Mouse (Mus musculus) limb, embryonic 12.5 days (tissue): ENCODE results near the gene Rpl15. TPM values are rescaled to one million over a fixed set of nuclear protein-coding genes. Genes with fewer than 3 reads are reported as not detected.
"Not testable (repeated sequence)": the region's sequence is repeated elsewhere in the genome, so short reads cannot be mapped to it uniquely, and the experiment has no call there.

Experiments
- ATAC-seq: fragments of 200-750 bp; cut with Nextera tagmentation; 2 replicates; pipeline ENCODE4 v1.8.0; 2017; ENCODE audit warnings: low read depth, moderate TSS enrichment; ENCODE audit not compliant: insufficient number of reproducible peaks, insufficient read depth, low FRiP score, low TSS enrichment
- H3K27ac ChIP-seq: fragments of 300-500 bp; sonication (generic); 2 replicates; pipeline ENCODE4 v1.5.1; 2016; ENCODE audit warnings: mild to moderate bottlenecking, moderate library complexity
- H3K27me3 ChIP-seq: fragments of 300-500 bp; sonication (generic); 2 replicates; pipeline ENCODE4 v1.6.1; 2016; ENCODE audit warnings: mild to moderate bottlenecking, moderate library complexity
- H3K36me3 ChIP-seq: fragments of 300-500 bp; sonication (generic); 2 replicates; pipeline ENCODE4 v1.6.1; 2016; ENCODE audit warnings: mild to moderate bottlenecking, moderate library complexity
- H3K4me1 ChIP-seq: fragments of 300-500 bp; sonication (generic); replicated peaks from 2 replicates; pipeline ENCODE4 v1.6.1; 2016
- H3K4me2 ChIP-seq: fragments of 300-500 bp; sonication (generic); 2 replicates; pipeline ENCODE4 v1.6.1; 2016; ENCODE audit warnings: mild to moderate bottlenecking, moderate library complexity
- H3K4me3 ChIP-seq: fragments of 300-500 bp; sonication (generic); replicated peaks from 2 replicates; pipeline ENCODE4 v1.5.1; 2016; ENCODE audit warnings: mild to moderate bottlenecking
- H3K9ac ChIP-seq: fragments of 300-500 bp; sonication (generic); replicated peaks from 2 replicates; pipeline ENCODE4 v1.6.1; 2016; ENCODE audit warnings: mild to moderate bottlenecking, moderate library complexity
- H3K9me3 ChIP-seq: fragments of 300-500 bp; sonication (generic); 2 replicates; pipeline ENCODE4 v1.6.1; 2016; ENCODE audit warnings: mild to moderate bottlenecking, moderate library complexity
- WGBS: fragments of 180-500 bp; shearing (Covaris S2); methylation state at CpG from one replicate; pipeline ENCODE4 v1.1.7; 2016; 5-methylcytosine and 5-hydroxymethylcytosine counted together
- polyA plus RNA-seq: library from polyadenylated mRNA; unstranded; fragments of >200 nt; fragmentation: Nextera tagmentation; extraction: Ambion mirVana; gene quantifications from 2 replicates; pipeline ENCODE4 v1.2.1, GENCODE M21; 2016

The Rpl15 gene
- polyA plus RNA-seq, 1 experiment from 2014 or later: 466 TPM

GRCm38 (mm10) chr14:18287391-18287790, 16.2 kb upstream of the Rpl15 start:
- peaks cover 19% of the 10 kb centered on the region for H3K36me3 ChIP-seq
- ATAC-seq: no peak
- 79% methylated on average over 2 of the region's 2 CpGs for WGBS
- no peak overlapping the region for H3K4me2 ChIP-seq
- H3K9ac ChIP-seq: no peak overlapping the region
- no peak overlapping the region for H3K4me3 ChIP-seq
- peaks cover 23% of the 10 kb centered on the region for H3K4me1 ChIP-seq
- H3K27me3 ChIP-seq: no peaks in the 10 kb centered on the region
- H3K9me3 ChIP-seq: no peaks in the 10 kb centered on the region
- 0 out of 2 replicates have a peak overlapping the region, but pooled peaks have one; percentile 31 for H3K27ac ChIP-seq

- 90% methylated on average over 2 of the region's 2 CpGs for WGBS
- H3K4me3 ChIP-seq: no peak overlapping the region
- no peak overlapping the region for H3K4me2 ChIP-seq
- H3K27me3 ChIP-seq: no peaks in the 10 kb centered on the region
- no peak for ATAC-seq
- H3K4me1 ChIP-seq: peaks cover 23% of the 10 kb centered on the region
- peaks cover 29% of the 10 kb centered on the region for H3K36me3 ChIP-seq
- H3K9ac ChIP-seq: no peak overlapping the region
- no peak overlapping the region for H3K27ac ChIP-seq
- H3K9me3 ChIP-seq: no peaks in the 10 kb centered on the region
Observed at GRCm38 (mm10) chr14:18286441-18286840, 15.2 kb upstream of the Rpl15 start.

GRCm38 (mm10) chr14:18285476-18285875, 14.3 kb upstream of the Rpl15 start:
- Histone ChIP-seq H3K27ac (no peak overlapping the region), H3K9me3 (no peaks in the 10 kb centered on the region), H3K4me2 (no peak overlapping the region), H3K27me3 (no peaks in the 10 kb centered on the region), H3K36me3 (peaks cover 35% of the 10 kb centered on the region), H3K4me1 (peaks cover 17% of the 10 kb centered on the region), H3K9ac (no peak overlapping the region), H3K4me3 (no peak overlapping the region)
- 95% methylated on average over 3 of the region's 3 CpGs for WGBS
- ATAC-seq: no peak

GRCm38 (mm10) chr14:18284581-18284980, 13.4 kb upstream of the Rpl15 start:
- no peaks in the 10 kb centered on the region for H3K27me3 ChIP-seq
- no peak for ATAC-seq
- WGBS: 89% methylated on average over 2 of the region's 2 CpGs
- peaks cover 10% of the 10 kb centered on the region for H3K4me1 ChIP-seq
- no peak overlapping the region for H3K9ac ChIP-seq
- no peak overlapping the region for H3K27ac ChIP-seq
- H3K9me3 ChIP-seq: no peaks in the 10 kb centered on the region
- H3K36me3 ChIP-seq: peaks cover 43% of the 10 kb centered on the region
- H3K4me3 ChIP-seq: no peak overlapping the region
- H3K4me2 ChIP-seq: no peak overlapping the region

- no peak overlapping the region for H3K4me3 ChIP-seq
- H3K27me3 ChIP-seq: no peaks in the 10 kb centered on the region
- H3K36me3 ChIP-seq: peaks cover 81% of the 10 kb centered on the region
- no peak overlapping the region for H3K27ac ChIP-seq
- H3K9me3 ChIP-seq: no peaks in the 10 kb centered on the region
- H3K4me2 ChIP-seq: no peak overlapping the region
- no peaks in the 10 kb centered on the region for H3K4me1 ChIP-seq
- ATAC-seq: no peak
- no peak overlapping the region for H3K9ac ChIP-seq
- 94% methylated on average over 5 of the region's 5 CpGs for WGBS
Observed at GRCm38 (mm10) chr14:18280375-18280774, 9.2 kb upstream of the Rpl15 start.

GRCm38 (mm10) chr14:18274526-18274925, 3.3 kb upstream of the Rpl15 start:
- WGBS: 79% methylated on average over 1 of the region's 1 CpGs
- Histone ChIP-seq H3K9ac (no peak overlapping the region), H3K27ac (no peak overlapping the region), H3K27me3 (no peaks in the 10 kb centered on the region), H3K9me3 (no peaks in the 10 kb centered on the region), H3K4me2 (no peak overlapping the region), H3K4me3 (no peak overlapping the region), H3K36me3 (peaks cover 37% of the 10 kb centered on the region), H3K4me1 (peaks cover 7% of the 10 kb centered on the region)
- ATAC-seq: no peak

- Histone ChIP-seq H3K4me1 (peaks cover 7% of the 10 kb centered on the region), H3K27me3 (no peaks in the 10 kb centered on the region), H3K36me3 (peaks cover 34% of the 10 kb centered on the region), H3K9me3 (no peaks in the 10 kb centered on the region), H3K4me3 (peak overlapping the region; percentile 85), H3K9ac (peak overlapping the region; percentile 71), H3K27ac (no peak overlapping the region), H3K4me2 (peak overlapping the region; percentile 65)
- 6% methylated on average over 7 of the region's 7 CpGs for WGBS
- no peak for ATAC-seq
Observed at GRCm38 (mm10) chr14:18271666-18272065, 475 bp upstream of the Rpl15 start.

GRCm38 (mm10) chr14:18269947-18270528, 1.2 kb downstream of the Rpl15 start:
- H3K27me3 ChIP-seq, H3K4me1 ChIP-seq, ATAC-seq, H3K9me3 ChIP-seq: not testable (repeated sequence)
- 1% methylated on average over 24 of the region's 24 CpGs for WGBS
- Histone ChIP-seq H3K36me3 (peaks cover 33% of the 10 kb centered on the region), H3K4me3 (peak overlapping the region; percentile 85), H3K27ac (peak overlapping the region; percentile 89), H3K9ac (peak overlapping the region; percentile 96), H3K4me2 (peak overlapping the region; percentile 74)

- no peak for ATAC-seq
- Histone ChIP-seq H3K9me3 (0 out of 2 replicates have a peak, but pooled peaks cover 9% of the 10 kb centered on the region), H3K27ac (no peak overlapping the region), H3K4me1 (no peaks in the 10 kb centered on the region), H3K27me3 (no peaks in the 10 kb centered on the region), H3K4me2 (no peak overlapping the region), H3K9ac (no peak overlapping the region), H3K4me3 (no peak overlapping the region), H3K36me3 (peaks cover 24% of the 10 kb centered on the region)
- 66% methylated on average over 4 of the region's 4 CpGs for WGBS
Observed at GRCm38 (mm10) chr14:18263427-18263826, 7.8 kb downstream of the Rpl15 start.

GRCm38 (mm10) chr14:18261203-18261602, 10.0 kb downstream of the Rpl15 start:
- ATAC-seq: no peak
- WGBS: 88% methylated on average over 3 of the region's 3 CpGs
- Histone ChIP-seq H3K4me1 (no peaks in the 10 kb centered on the region), H3K9ac (no peak overlapping the region), H3K4me3 (no peak overlapping the region), H3K27ac (no peak overlapping the region), H3K9me3 (0 out of 2 replicates have a peak, but pooled peaks cover 9% of the 10 kb centered on the region), H3K4me2 (no peak overlapping the region), H3K27me3 (no peaks in the 10 kb centered on the region), H3K36me3 (peaks cover 3% of the 10 kb centered on the region; the same call in 1 of the 2 replicates)

GRCm38 (mm10) chr14:18242638-18243130, 28.5 kb downstream of the Rpl15 start:
- H3K27me3 ChIP-seq: no peaks in the 10 kb centered on the region
- no peak overlapping the region for H3K4me2 ChIP-seq
- no peak overlapping the region for H3K4me3 ChIP-seq
- no peak for ATAC-seq
- no peak overlapping the region for H3K27ac ChIP-seq
- H3K4me1 ChIP-seq: no peaks in the 10 kb centered on the region
- H3K9ac ChIP-seq: no peak overlapping the region
- WGBS: 87% methylated on average over 21 of the region's 21 CpGs
- no peaks in the 10 kb centered on the region for H3K9me3 ChIP-seq
- no peaks in the 10 kb centered on the region for H3K36me3 ChIP-seq

GRCm38 (mm10) chr14:18241786-18242185, 29.4 kb downstream of the Rpl15 start:
- H3K4me1 ChIP-seq: no peaks in the 10 kb centered on the region
- no peak overlapping the region for H3K4me3 ChIP-seq
- H3K9me3 ChIP-seq: no peaks in the 10 kb centered on the region
- no peak for ATAC-seq
- no peak overlapping the region for H3K9ac ChIP-seq
- H3K4me2 ChIP-seq: no peak overlapping the region
- H3K27ac ChIP-seq: no peak overlapping the region
- no peaks in the 10 kb centered on the region for H3K27me3 ChIP-seq
- H3K36me3 ChIP-seq: no peaks in the 10 kb centered on the region
- WGBS: 86% methylated on average over 4 of the region's 4 CpGs
